Mouse (Mus musculus): ENCODE results near the gene Nanog.
"Not testable (repeated sequence)": the region's sequence is repeated elsewhere in the genome, so short reads cannot be mapped to it uniquely, and the experiment has no call there.

The Nanog gene

DNA sequence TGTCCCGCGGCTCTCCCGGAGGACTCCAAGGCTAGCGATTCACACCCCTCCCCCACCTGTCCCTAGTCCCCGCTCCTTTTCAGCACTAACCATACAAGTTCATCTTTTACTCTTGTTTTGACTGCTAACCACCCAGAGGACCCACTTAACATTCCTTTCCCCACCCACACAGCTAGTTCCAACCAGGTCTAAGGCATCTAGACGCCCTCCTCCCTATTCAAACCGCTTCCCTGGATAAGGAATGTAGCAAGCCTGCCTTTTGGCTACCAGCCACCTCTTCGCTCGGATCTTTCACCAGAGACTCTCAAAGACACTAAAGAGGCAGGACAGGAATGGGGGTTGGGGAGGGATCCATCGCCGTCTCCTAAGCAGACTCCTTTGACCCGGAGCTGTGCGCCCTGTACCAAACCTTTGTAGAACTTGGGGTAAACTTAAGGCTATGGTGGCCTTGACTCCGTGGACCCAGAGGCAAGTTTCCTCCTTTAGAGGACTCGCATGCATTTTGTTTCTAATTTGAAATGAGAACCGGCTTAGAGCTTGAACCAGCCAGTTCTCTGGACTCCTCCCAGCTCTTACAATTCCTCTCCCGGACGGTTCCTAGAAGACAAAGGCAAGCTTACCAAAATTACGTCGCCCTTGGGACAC lies 4.7 kb upstream of the Nanog start:
- in situ Hi-C loops (cut with MboI): no loop called here

DNA sequence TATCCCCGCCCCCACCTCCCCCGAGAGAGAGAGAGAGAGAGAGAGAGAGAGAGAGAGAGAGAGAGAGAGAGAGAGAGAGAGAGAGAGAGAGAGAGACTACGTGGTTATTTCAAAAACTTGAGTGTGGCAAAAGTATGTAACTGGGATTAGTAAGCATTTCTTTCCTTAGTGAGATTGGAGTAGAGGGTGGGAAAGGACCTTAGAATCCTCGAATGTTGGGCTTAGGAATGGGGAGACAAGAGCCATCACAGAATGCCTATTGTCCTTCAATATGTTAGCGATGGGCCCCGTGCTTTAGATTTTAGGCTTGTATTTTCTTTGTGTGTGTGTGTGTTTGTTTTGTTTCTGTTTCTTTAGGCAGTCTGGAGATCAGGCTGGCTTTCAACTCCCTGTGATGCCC lies 4.0 kb upstream of the Nanog start:
- in situ Hi-C loops (cut with MboI): no loop called here

DNA sequence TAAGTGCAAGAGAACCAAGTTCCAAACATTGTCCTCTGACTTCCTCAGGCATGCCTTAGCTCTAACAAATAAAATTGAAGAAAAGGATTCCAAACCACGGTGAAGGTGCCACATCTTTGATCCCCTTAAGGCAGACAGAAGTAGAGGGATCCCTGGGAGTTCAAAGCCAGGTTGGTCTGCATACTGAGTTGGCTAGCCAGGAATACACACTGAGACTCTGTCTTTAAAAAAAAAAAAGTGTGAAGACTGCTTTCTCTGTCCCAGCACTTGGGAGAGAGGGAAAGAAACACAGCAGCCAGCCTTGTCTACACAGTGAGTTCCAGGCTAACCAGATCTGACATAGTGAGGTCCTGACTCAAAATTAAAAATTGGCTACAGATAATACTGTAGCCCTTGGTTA lies 3.6 kb upstream of the Nanog start:
- in situ Hi-C loops (cut with MboI): no loop called here

DNA sequence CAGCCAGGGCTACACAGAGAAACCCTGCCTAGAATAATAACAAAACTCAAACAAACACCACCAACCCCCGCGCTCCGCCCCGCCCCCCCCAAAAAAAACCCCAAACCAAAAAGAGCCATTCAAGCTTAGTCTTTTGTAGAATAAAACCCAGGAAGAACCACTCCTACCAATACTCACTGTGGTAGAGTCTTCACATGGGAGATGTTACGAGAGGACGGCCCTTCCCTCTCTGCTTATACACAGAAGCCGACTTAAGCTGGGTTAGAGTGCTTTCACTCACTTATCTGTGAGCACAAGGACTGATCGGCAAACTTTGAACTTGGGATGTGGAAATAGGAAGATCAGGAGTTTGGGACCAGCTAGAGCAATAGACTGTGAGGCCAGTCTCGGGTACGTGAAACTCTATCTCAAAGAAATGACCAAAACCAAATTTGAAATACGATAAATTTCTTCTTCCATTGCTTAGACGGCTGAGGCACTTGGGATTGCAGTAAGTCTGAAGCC lies 900 bp upstream of the Nanog start:
- in situ Hi-C loops (cut with MboI): no loop called here

DNA sequence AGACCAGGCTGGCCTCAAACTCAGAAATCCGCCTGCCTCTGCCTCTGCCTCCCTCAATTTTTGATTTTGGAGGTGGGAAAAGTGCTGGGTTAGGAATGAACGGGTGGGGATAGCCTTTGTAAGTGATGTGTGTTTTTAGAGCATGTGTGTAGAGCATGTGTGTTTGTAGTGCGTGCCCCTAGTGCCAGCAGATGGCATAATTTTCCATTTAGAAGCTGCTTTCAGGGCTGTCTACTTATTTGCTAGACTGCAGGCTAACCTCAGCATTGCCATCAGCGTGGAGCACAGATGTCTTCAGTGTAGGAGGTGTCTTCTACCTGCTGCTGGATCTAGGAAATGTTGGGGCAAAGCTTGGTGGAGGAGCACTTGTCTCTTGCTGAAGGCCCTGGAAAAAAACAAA lies 1.5 kb downstream of the Nanog start:
- in situ Hi-C loops (cut with MboI): no loop called here

DNA sequence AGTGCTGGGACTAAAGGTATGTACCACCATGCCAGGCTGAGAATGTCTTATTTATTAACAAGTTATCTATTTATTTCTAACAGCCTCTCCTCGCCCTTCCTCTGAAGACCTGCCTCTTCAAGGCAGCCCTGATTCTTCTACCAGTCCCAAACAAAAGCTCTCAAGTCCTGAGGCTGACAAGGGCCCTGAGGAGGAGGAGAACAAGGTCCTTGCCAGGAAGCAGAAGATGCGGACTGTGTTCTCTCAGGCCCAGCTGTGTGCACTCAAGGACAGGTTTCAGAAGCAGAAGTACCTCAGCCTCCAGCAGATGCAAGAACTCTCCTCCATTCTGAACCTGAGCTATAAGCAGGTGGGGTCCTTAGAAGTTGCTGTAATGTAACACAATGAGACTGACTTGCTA lies 4.2 kb downstream of the Nanog start:
- in situ Hi-C loops (cut with MboI): no loop called here

DNA sequence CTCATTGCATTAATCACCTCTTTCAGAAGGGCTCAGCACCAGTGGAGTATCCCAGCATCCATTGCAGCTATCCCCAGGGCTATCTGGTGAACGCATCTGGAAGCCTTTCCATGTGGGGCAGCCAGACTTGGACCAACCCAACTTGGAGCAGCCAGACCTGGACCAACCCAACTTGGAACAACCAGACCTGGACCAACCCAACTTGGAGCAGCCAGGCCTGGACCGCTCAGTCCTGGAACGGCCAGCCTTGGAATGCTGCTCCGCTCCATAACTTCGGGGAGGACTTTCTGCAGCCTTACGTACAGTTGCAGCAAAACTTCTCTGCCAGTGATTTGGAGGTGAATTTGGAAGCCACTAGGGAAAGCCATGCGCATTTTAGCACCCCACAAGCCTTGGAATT lies 5.8 kb downstream of the Nanog start:
- in situ Hi-C loops (cut with MboI): not testable (repeated sequence)

DNA sequence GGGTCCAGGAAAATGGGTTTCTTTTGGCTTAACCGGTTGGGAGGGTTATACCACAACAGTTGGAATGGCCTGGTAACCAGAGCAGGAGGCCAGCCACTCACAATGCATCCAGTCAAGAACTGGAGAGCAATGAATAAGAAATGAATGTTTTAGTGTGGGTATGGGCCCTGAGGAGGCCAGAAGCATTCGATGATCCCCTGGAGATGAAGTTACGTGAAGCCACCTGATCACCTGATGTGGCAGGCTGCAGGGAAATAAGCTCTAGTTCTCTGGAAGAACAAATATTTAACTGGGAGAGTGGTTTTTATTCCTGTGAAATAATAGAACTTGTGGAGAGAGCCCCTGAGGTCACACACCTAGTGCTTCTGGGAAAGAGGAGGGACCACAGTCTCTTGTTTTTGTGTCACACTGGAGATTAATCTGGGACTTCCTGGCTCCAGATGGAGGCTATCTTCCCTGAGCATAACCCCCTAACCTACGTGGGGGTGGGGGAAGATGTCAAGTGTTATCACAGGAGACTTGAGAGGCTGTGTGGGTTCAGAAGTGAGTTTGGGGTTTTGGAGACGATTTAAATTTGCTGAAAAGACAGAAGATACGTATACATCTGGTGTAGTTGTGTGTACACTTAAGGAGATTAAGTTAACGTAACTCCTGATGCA lies 7.5 kb downstream of the Nanog start:
- in situ Hi-C loops (cut with MboI): no loop called here

DNA sequence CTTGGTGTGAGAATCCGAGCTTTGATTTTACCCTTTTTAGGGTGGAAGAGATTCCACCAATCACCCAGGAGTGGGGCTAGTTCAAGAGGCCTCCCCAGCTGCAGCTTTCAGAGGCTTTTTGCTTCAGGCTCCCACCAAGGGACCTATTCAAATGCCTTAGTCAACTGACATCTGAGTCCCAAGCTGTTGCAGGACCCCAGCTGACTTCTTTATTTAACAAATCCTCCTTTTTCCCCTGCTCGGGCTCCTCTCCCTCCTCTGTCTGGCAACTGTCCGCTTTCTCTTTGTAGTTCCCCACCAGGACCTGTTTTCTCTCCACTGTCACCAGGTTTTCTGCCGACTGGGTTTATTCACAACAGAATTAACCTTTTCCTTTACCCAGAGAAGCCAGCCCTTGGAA lies 8.6 kb downstream of the Nanog start:
- in situ Hi-C loops (cut with MboI): no loop called here

DNA sequence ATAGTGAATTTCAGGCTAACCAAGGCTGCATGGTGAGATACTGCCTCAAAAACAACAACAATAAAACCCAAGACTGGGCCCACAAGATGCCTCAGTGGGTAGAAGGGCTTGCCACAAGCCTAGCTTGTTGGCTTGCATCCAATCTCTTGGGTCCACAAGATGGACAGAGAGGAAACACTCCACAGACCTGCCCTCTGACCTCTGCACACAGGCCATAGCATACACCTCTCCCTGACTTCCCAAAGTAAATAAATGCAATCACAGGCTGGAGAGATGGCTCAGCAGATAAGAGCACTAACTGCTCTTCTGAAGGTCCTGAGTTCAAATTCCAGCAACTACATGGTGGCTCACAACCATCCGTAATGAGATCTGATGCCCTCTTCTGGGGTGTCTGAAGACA lies 10.9 kb downstream of the Nanog start:
- in situ Hi-C loops (cut with MboI): not testable (repeated sequence)

DNA sequence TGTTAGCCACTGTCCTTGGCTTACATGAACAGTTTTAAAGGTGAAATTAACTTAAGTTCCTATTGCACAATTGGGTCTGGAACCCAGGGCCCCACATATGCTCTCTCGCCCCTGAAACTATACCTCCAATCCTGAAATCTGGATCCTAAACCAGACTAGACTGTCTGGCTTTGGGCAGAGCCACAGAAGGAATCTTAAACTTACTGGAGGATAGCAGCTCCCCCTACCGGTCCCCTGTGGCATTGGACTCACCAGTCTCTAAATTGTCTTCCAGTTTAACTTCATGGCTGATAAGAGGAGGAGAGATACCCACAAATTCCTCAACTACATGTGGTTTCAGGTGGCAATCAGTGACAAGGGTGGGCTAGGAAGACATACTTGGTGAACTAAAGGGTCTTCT lies 12.7 kb downstream of the Nanog start:
- in situ Hi-C loops (cut with MboI): no loop called here

DNA sequence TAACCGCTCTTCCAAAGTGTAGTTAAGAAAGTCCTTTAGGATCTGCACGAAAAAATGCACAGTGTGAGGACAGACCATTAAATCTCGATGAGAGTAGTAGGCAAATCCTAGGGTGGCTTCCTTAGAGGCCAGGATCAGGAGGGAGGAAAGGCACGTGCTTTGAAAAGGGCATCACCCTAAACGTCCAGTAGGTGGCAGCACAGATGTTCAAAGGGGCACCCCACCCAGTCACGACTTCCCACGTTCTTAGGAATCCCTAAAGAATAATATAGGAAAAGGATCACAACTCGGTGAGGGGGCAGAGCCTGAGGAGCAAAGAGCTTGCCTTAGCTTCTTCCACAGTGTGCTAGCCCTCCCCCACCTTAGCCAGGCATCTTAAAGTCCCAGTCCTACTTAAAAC lies 32.7 kb downstream of the Nanog start:
- in situ Hi-C loops (cut with MboI): no loop called here

DNA sequence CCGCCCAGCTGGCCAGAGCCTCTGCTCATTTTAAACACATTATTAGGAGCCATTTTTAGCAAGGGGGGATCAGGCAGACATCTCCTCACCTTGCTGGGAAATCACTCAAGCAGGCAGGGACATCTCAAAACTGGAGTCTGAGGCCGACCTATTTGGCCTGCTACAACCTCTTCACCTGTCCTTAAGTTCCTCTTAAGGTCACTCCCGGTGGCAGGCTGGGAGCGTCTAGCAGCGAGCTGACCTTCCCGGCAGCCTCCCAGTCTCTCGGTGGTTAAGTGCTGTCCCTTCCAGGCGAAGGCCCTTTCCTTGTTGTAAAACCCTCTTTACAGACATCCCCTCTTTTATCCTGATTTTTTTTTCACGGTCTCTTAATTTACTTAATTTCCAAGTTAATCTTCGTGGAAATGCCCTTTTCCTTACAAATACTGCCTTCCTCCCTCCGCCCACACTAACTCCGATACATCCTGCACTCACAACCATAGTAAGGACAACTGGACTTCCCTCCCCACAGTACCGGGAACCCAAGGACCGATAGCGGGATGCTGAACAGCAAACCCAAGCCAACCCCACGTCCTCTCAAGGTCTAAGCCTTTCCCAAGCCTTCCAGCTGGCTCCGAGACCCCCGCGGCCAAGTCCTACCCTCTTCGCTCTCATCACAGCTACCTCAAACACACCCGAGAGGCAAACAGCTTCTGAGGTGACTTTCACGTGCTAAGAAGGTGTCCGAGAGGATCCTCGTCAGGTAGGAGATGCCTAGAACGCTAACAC lies 34.4 kb downstream of the Nanog start:
- in situ Hi-C loops (cut with MboI): no loop called here

DNA sequence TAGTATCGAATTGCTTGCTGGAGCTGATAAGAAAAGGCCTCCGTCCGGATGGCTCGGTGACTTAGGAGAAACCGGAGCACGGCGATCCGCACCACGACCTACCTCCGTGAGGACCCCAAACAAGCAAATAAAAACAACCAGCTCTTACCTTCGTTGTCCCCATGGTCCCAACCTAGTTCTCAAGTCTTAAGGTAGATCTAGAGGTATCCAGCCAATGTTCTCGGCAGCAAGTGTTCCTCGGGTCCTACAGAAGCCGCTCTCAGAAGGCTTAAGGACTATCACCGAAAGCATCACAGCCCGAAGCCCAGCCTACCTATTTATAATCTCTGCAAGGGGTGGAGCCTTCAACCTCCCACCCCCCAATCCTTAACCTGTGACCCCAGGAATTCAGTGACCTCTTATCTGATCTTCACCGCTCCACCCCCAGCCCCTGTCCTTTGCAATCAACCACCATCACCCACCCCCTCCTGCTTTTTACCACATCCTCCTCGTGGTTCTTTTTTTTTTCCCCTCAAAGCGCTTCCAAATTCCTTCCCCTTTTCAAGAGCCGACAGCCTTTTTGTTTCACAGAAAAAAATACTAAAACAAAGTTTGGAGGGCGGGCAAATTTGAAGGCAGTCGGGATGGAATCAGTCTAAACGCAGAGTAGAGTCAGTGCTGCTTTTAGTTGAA lies 35.1 kb downstream of the Nanog start:
- in situ Hi-C loops (cut with MboI): no loop called here

DNA sequence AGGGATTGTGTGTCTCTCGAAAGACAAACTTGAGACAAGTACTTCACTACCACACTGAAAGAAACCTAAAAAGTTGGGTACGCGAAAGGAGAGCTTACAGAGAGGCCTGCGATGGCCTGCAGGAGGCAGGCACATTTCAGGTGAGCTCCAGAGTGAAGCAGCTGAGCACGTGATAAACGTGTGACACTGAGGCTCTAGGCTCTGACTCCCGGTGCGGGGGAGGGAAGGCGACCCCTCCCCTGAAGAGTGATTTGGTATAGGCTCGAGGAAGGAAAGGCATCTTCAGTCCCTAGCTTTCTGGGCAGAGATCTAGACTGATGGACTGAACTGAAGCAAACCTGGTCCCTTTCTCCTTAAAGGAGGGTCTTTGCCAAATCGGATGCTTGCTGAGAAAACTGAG lies 36.1 kb downstream of the Nanog start:
- in situ Hi-C loops (cut with MboI): no loop called here

DNA sequence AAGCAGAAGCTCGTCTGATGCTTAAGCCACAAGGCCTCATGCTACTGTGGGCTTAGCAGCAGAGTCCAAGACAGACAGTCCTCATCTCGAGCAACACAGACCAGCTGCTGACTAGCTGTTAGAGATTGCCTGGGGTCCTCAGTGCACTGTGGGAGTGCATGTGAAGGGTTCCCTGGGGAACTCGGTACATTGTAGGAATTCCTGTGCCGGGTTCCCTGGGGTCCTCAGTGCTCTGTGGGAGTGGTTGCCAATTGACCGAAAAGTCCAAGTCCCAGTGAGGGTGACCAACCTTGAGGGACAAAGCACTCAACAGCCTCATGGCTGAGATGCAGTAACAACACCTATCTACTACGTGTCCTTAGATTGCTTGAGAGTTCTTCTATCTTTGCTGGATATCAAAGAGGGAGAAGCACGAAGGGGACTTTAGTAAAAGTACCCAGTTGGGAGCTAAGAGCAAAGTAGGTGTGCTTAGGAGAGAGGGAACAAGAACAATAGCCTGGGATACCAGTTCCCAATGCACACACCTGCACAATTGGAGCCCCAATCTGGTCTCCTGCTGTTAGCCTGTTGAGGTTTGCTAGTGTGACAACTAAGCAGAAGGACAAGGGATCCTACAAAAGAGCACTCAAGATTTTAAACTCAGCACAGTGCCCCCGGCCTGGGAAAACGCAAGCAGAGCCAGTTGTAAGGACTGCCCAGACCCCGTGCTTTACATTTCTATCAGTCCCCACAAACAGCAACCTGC lies 37.4 kb downstream of the Nanog start:
- in situ Hi-C loops (cut with MboI): no loop called here

DNA sequence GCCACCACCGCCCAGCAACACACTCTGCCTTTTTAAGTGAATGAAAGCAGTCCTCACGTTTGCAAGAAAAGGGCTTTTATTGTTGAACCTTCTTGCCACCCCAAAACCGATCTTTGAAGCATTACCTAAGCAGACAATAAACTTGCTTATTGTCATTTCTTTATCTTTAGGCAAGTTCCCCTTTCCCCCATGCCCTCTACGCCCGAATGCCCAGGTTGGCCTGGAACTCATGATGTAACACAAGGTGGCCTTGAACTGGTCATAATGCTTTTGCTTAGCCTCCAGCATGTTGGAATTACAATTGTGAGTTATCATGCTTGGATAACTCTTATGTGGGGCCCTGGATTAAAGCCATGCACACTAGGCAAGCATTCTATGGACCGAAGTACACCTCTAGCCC lies 43.3 kb downstream of the Nanog start:
- in situ Hi-C loops (cut with MboI): no loop called here

DNA sequence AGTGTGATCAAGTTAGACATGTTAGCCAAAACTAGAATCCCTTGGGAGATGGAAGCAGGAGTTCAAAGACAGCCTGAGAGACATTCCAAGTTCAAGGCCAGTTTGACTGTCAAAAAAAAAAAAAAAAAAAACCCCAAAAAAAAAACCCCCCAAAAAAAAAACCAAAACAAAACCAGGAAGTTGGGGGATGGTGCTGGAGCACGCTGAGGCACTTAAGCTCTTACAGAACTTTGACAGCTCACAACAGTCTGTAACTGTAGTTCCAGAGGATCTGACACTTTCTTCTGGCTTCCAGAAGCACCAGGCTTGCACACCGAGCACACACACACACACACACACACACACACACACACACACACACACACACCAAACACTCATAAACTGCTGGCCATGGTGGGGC lies 48.6 kb downstream of the Nanog start:
- in situ Hi-C loops (cut with MboI): no loop called here

DNA sequence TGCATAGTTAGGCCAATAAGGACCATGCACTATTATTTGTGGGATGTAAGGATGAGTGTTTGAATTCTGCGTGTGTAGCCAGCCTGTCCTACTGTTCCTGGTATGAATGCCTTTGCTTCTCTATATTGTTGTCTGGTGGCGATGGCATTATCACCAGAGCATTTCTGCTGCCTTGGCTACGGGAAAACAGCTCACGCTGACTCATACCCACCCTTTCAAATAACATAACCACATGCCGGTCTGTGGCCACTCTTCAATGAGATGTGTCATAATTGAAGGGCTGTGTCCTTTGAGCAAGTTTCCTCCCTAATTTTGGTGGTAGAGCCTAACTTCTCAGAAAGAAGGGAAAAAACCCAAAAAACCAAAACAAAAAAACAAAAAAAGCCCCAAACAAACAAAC lies 51.4 kb downstream of the Nanog start:
- in situ Hi-C loops (cut with MboI): no loop called here

DNA sequence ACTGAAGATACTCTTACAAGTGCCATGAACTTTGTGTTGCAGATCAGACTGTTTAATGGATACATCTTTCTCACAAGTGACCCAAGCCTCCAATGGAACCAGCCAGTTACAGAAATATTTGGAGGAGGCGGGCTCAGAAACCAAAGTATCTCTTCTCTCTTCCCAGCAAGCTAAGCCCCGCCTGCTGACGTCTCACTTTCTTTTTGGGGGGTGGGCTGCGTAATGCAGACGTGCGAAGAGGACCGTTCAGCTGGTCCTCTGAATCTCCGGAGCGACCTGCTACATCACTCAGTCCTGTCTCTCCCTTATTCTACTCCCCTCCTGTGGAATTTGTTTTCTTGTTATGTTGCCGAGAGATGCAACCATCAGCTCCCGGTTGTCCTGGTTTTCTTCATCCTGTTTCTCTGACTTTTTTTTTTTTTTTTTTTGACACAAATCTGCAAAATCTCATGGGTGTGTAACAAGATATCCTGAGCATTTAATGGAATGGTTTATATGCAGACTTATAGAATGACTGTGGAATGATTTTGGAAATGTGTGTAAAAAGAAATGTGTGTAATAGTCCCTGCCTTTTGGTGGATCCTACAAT lies 53.8 kb downstream of the Nanog start:
- in situ Hi-C loops (cut with MboI): no loop called here

DNA sequence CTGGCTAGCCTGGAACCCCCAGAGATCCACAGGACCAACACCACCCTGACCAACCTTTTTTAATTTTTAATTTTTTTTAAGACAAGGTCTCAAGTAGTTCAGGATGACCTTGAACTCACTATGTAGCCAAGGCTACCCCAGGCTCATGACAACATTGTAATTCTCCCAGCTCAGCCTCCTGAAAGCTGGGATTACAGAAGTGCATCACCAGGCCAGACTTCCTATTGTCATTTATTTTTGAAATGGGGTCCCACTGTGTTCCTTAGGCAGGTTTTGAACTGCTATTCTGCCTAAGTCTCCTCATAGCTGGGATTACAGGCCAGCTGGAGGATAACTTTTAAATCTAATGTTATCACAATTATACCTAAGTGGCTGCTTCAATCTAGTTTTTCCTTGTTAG lies 54.6 kb downstream of the Nanog start:
- in situ Hi-C loops (cut with MboI): no loop called here

DNA sequence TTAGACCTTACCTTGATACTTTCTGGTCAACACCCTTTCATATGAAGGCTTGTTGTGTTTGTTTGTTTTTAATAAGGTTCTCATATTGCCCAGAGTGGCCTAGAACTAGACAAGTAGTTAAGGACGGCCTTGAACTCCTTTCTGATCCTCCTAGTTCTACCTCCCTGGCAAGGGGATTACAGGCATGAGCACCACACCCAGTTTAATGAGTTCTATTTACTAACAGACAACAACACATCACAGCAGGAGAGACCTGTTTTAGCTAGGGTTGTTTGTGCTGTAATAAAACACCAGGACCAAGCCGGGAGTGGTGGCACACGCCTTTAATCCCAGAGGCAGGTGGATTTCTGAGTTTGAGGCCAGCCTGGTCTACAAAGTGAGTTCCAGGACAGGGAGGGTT lies 55.2 kb downstream of the Nanog start:
- in situ Hi-C loops (cut with MboI): no loop called here
